ENCODE assay signal across 15 mouse cellular contexts in the genomic region with DNA sequence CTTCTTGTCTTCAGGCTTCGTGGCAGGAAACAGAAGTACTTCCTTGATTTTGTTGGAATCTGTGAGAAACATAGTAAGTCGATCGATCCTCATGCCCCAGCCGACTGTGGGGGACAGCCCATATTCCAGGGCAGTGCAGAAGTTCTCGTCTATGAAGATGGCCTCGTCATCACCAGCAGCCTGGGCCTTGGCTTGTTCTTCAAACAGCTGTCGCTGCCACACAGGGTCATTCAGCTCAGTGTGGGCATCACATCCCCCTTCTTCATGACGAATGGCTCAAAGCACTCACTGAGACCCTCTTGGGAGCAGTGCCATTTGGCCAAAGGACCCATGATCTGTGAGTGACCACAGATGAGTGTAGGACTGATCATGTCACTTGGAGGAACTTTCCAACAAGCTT.
"Had no signal": no experiment of that assay in that cellular context is flagged by ENCODE, and none has a peak within 500 bp of the region (broad histone marks: within the 10 kb centered on the region; RNA-seq: fewer than 3 reads in every experiment).

No protein-coding gene starts in this region.

- H3K27me3 ChIP-seq: neural tube, embryonic 12.5 days; neural tube, embryonic 13.5 days; neural tube, embryonic 15.5 days; stomach, embryonic 15.5 days had no signal

- H3K36me3 ChIP-seq: stomach, embryonic 15.5 days had no signal

- H3K4me1 ChIP-seq: neural tube, embryonic 12.5 days; neural tube, embryonic 13.5 days; neural tube, embryonic 15.5 days; stomach, embryonic 15.5 days had no signal

- DNase-seq: retina, postnatal 1 day; right cerebral cortex, adult 18-20 months; right cerebral cortex, postnatal 14 days; right cerebral cortex, postnatal 25 days; right cerebral cortex, postnatal 4 days; spleen, adult 18-20 months; thymus, adult 18-20 months; thymus, adult 2 months; thymus, postnatal 25 days; thymus, postnatal 36 days had no signal

- H3K4me2 ChIP-seq: neural tube, embryonic 12.5 days; neural tube, embryonic 13.5 days; neural tube, embryonic 15.5 days; stomach, embryonic 15.5 days had no signal

- H3K27ac ChIP-seq: neural tube, embryonic 12.5 days; neural tube, embryonic 13.5 days; neural tube, embryonic 15.5 days; stomach, embryonic 15.5 days; stomach, postnatal 0 days had no signal

- H3K9me3 ChIP-seq: neural tube, embryonic 12.5 days; neural tube, embryonic 13.5 days; neural tube, embryonic 15.5 days; stomach, embryonic 15.5 days had no signal

- H3K9ac ChIP-seq: neural tube, embryonic 12.5 days; neural tube, embryonic 13.5 days; neural tube, embryonic 15.5 days; stomach, embryonic 15.5 days had no signal

- H3K4me3 ChIP-seq: neural tube, embryonic 12.5 days; neural tube, embryonic 13.5 days; neural tube, embryonic 15.5 days; stomach, embryonic 15.5 days had no signal
